Mouse (Mus musculus) gastrocnemius, adult 18-20 months (tissue): ENCODE results near the gene Zfp61. TPM values are rescaled to one million over a fixed set of nuclear protein-coding genes. Genes with fewer than 3 reads are reported as not detected.
"Not testable (repeated sequence)": the region's sequence is repeated elsewhere in the genome, so short reads cannot be mapped to it uniquely, and the experiment has no call there.

ENCODE experiments used
- DNase-seq: peaks from one replicate; pipeline ENCODE4 v3.0.0; 2021; ENCODE audit warnings: low spot score
- total RNA-seq, 2 experiments: library from RNA; stranded (reverse); gene quantifications; 2 replicates each; pipeline ENCODE4 v1.2.3; 2021

Zfp61 gene
- total RNA-seq, 2 experiments from 2014 or later: 2.2 to 2.6 TPM

DNA sequence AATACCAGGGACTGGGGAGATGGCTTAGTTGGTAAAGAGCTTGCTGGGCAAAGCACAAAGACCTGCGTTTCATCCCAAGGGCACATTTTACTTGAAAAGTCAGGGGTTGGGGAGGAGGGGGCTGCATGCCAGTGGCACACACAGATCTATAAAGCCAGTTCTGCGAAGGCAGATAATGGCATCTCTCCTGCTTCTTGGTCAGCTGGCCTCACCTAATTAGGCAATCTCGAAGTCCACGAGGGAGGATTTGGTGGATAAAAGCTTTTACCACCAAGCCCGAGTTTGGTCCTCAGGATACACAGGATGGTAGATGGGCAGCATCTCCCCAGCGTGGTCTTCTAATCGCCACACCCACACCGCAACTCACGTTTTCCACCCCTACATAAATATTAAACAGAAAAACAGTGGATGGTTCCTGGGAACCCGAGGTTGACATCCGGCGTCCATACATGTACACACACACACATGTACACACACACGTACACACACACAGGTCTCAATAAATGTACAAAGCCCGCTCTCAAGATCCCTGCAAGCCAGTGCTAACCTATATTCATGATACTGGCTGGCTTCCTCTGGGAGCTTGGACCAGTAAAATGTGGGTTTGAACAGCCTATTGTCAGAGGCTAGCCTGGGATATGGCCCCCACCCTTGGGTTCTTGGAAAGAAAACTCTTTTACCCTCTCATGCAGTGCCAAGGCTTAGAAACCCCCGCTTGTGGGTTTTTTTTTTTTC is 3.5 kb downstream of the Zfp61 start:
- DNase-seq: no peak

DNA sequence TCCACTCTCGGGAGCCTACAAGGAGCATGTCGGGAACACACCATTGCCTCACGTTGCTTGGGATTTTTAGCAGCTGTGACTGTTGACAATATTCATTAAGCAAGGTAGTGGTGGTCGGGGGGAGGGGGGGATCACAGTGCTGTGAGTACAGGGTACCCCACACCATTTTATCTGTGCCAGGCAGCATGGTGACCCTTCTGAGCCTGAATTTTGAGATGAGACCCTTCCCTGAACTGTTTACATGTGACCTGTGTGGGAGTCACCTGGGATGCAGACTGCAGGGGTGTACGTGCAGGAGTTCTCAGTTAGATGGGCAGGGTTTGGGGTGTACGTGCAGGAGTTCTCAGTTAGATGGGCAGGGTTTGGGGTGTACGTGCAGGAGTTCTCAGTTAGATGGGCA is 4.6 kb downstream of the Zfp61 start:
- DNase-seq: no peak

DNA sequence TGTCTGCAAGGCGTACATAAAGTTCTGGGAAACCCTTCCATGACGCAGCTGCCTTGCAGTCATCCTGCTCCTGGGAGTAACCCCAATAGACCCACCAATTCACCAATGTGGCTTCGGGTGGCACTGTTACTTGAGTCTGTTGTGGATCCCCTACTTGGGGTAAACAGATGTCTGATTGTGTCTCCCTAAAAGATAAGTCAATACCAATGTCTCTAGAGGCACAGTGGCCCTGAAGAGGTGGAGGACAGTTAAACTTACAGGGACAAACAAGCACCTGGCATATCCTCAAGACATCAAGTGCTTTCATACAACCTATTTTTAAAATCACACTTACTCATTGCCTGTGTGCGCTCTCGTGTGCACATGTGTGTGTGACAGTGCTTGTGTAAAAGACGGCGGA is 5.7 kb downstream of the Zfp61 start:
- DNase-seq: no peak

DNA sequence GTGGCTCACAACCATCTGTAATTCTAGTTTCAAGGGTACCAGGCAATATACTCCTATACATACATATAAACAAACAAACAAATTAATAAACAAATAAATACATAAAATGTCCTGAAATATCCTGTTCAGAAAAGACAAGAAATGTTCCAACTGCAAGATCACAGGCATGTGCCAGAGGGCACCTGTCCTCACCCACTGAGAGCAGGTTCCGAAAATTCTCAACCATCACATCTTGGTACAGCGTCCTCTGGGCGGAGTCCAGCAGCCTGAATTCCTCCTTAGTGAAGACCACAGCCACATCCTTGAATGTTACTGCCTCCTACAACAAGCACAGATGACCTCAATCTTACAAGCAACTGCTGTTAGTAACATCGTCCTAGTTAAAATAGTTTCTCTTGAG is 6.3 kb downstream of the Zfp61 start:
- no peak for DNase-seq

- no peak for DNase-seq
Measured at GRCm38 (mm10) chr7:24293061-24293851, 7.8 kb downstream of the Zfp61 start.

- no peak for DNase-seq
Measured at GRCm38 (mm10) chr7:24291387-24292090, 9.5 kb downstream of the Zfp61 start.

GRCm38 (mm10) chr7:24290106-24290693 is 10.8 kb downstream of the Zfp61 start:
- no peak for DNase-seq

GRCm38 (mm10) chr7:24288512-24288911 is 12.5 kb downstream of the Zfp61 start:
- DNase-seq: no peak

- DNase-seq: no peak
Measured at GRCm38 (mm10) chr7:24287670-24288069, 13.4 kb downstream of the Zfp61 start.

GRCm38 (mm10) chr7:24286916-24287315 is 14.1 kb downstream of the Zfp61 start:
- no peak for DNase-seq

DNA sequence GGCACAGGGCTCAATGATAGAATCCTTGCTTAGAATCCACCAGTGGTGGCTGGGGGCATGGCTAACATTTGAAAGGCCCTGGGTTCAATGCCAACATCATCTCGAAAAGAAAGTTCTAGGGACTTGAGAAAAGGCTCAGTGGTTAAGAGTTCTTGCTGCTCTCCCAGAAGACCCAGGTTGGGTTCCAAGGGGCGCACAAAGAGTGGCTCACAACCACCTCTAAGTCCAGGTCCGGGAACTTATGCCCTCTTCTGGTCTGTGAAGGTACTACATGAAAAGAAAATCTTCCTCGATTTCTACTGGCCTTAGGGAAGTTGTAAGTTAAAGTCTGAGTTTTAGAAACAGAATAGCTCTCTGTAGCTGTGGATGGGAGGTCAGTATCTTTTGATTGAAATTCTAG is 14.9 kb downstream of the Zfp61 start:
- DNase-seq: no peak

- no peak for DNase-seq
Measured at GRCm38 (mm10) chr7:24280858-24281145, 20.2 kb downstream of the Zfp61 start.

GRCm38 (mm10) chr7:24280031-24280857 is 20.8 kb downstream of the Zfp61 start:
- no peak for DNase-seq

GRCm38 (mm10) chr7:24278771-24279170 is 22.3 kb downstream of the Zfp61 start:
- DNase-seq: not testable (repeated sequence)

DNA sequence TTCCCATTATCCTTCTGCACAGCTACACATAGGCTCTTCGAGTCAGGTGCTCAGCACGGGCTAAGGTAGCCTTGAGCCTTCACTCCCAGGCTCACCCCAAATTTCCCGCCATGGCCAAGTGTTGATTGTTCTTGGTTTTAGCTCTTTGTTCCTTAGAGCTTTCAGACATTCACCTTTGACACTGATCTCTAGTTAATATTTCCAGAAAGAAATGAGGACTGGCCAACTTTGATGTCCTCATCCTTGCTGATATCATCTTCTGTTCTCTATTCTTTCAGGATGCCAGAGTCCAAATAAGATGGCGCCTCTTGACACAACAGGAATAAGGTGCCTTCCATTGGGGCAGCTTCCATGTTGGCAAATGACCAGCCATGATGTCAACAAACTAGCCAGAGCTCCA is 26.6 kb downstream of the Zfp61 start:
- no peak for DNase-seq

DNA sequence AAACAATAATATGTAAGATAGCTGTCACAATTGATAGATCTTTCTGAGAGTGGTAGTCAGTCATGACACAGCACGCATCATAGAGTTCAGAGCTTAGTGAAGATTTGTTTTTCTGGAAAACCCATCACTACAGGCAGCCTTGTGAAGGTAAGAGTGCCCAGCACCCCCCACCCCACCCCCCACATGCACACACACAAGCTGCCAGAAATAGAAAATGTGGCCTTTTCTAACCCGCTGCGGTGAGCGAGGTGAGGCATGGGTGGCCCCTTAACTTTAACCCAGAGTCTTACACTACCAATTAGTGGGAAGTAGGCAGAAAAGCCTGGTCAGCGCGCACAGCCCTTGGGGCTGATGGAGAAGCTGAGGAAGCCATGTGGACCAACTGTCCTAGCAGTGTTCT is 29.8 kb downstream of the Zfp61 start:
- DNase-seq: no peak

DNA sequence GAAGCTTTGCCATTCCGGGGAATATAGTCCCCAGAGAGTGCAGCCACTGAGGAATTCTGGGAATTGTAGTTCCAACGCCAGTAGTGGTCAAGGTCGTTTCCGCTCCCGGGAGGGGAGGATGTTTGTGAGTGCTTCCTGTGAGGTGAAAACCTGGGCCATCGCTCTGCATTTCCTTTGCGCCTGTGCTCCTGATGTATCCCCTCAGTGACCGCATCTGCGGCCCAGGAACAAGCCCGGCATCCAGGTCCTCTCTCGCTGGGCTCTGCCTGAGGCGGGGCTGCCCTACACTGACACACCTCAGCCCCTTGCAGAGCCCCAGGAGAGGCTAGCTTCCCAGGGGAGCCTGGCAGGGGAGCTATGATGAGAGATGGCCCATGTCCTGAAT is 30.8 kb downstream of the Zfp61 start, which contains the start of gene Zfp93:
TSS of gene Zfp93 (plus strand) at position 133 of the 385 bp plus-strand sequence.
- peak; percentile 80 for DNase-seq

DNA sequence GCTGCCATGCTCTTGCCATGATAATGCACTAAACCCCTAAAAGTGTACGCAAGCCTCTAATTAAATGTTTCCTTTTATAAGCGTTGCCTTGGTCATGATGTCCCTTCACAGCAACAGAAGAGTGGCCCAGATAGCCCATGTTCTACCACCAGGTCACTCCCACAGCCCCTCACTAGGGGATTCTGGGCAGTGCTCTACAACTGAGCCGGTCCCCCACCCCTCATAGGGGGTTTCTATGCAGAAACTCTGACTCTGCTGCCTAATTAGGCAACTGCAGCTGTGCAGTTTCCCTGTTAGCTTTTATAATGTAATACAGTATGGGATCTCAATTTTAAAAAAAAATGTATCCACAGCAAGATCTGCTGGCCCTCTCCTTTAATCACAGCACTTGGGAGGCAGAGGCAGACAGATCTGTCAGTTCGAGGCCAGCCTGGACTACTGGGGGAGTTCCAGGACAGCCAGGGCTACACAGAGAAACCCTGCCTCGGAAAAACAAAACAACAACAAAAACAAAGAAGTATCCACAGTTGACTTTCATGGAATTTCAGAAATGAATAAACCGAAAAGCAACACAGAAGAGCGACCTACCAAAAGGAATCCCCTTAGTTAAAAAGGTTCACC is 31.3 kb downstream of the Zfp61 start:
- DNase-seq: no peak

- DNase-seq: no peak
Measured at GRCm38 (mm10) chr7:24269256-24269655, 31.8 kb downstream of the Zfp61 start.
